Mouse (Mus musculus) naive thymus-derived CD4-positive, alpha-beta T cell, adult 5 months (primary cell): Measurements from ENCODE around the gene Sstr2. TPM values are rescaled to one million over a fixed set of nuclear protein-coding genes. Genes with fewer than 3 reads are reported as not detected.

Experiments
- polyA plus RNA-seq: library from polyadenylated mRNA; unstranded; fragments of 100-300 nt; shearing (Covaris generic); gene quantifications from one replicate; pipeline ENCODE4 v1.2.1, GENCODE M21; 2017

Gene Sstr2
- not detected for polyA plus RNA-seq

DNA sequence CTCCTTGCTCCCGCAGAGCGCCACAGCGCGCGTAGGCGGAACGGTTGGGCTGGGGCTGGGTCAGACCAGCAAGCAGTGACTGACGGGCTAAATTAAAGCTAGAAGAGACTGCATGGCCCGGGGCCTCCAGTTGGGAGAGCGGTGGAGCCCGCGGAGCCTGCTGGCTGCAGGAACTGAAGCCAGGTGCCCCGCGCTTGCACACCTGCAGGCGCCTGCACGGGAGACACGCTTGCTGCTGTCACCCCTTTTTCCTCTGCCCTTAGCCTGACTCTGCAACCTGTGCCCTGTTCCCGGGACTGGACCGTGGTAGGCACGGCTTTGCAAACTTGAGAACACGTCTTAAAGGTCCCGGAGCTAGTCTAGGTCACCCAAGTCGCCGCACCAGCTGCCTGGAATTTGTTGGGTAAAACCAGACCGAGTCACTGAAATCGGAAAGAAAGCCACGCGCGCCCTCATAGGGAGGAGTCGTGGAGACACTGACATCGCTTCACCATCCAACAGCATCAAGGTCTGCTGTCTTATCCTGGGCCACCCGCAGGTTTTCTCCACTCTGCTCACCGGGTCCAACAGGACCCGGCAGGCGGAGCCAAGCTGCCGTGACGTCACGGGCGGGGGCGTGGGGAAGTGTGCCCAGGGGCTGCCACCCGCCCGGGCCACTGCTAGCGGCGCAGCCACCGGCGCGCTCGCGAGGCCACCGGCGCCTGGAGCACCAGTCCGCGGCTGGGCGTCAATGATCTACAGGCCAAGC is at the start of gene Sstr2:
Gene Sstr2, plus strand, starts transcription at position 671 of the 748 bp plus-strand sequence.

DNA sequence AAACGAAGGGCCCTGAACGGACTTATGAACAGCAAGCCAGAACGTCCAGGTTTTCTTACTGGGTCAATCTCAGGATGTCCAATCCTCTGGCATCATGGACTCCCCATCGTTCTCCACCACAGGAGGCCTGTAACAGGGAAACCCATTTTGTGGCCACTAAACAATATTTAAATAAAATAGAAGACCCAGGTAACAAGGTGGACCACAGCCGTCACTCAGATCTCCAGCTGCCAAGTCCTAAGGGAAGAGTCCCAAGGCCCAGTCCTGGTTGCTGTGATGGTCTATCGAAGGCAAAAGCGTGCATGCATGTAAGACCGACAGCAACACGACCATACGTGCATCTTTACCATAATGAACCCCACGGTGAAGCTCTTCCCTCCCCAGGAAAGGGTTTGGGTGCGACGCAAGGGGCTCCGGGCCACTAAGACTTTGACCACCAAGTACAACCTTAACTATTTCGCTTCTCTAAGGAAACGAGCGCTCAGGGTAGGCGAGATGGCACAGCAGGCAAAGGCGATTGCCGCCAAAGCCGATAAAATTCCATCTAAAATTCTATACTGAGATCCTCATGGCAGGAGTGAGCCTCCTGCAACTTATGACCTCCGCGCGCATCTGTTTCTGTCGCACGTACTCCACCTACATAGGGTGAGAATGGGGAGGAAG is 29.7 kb downstream of the Sstr2 start, which contains the start of gene Cog1:
Gene Cog1, plus strand, starts transcription at position 480 of the 663 bp plus-strand sequence.

DNA sequence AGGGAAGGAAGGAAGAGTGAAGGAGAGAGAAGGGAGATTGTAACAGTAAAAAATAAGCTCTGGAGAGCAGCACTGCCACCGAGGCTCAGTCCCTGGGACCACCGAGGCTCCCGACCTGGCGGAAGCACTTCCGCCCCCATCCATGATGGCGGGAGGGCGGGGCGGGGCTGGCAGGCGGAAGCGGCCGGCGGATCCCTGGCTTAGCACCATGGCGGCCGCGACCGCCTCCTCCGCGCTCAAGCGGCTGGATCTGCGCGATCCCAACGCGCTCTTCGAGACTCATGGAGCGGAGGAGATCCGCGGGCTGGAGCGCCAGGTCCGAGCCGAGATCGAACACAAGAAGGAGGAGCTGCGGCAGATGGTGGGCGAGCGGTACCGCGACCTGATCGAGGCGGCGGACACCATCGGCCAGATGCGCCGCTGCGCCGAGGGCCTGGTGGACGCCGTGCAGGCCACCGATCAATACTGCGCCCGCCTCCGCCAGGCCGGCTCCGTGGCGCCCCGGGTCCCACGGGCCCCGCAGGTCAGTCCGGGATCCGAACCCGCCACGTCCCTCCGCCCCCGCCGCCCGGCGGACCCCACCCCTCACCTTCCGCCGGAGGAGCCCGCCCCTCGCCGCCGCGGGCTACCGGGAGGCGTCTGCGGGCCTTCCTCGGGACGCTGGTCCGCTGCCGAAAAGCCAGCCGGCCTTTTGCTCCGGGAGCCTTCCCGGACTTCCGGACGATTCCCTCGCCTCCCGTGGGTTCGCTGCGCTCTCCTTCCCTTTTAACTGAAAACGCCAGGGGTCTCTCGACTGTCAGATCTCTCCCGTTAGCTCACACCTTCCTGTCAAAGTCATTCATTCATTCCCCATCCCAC is 30.4 kb downstream of the Sstr2 start, which contains the start of gene Slc39a11:
Gene Slc39a11, minus strand, starts transcription at position 727 of the 858 bp plus-strand sequence.

Other genes with a start within 250 kb of the Sstr2 start
- 38.3 TPM for gene Cog1, start 29.8 kb downstream of the Sstr2 start, polyA plus RNA-seq
- 35.1 TPM for gene Slc39a11, start 30.7 kb downstream of the Sstr2 start, polyA plus RNA-seq
- gene Fam104a, start 64.8 kb downstream of the Sstr2 start, polyA plus RNA-seq = 55.0 TPM
- 7.3 TPM for gene D11Wsu47e, start 65.1 kb downstream of the Sstr2 start, polyA plus RNA-seq
- not detected for gene Cpsf4l, start 90.7 kb downstream of the Sstr2 start, polyA plus RNA-seq
- 7.5 TPM for gene Cdc42ep4, start 132.5 kb downstream of the Sstr2 start, polyA plus RNA-seq